Mouse (Mus musculus) neutrophil, adult 5-6 weeks (primary cell): ENCODE measurements around the gene Gcm1. TPM values are rescaled to one million over a fixed set of nuclear protein-coding genes. Genes with fewer than 3 reads are reported as not detected.

Source experiments
- ATAC-seq: fragments of 151-379, 151-347 bp; 2 replicates; pipeline ENCODE4 v1.8.0; 2017; ENCODE audit warnings: mild to moderate bottlenecking, moderate TSS enrichment; ENCODE audit not compliant: insufficient number of reproducible peaks, poor library complexity, low FRiP score, severe bottlenecking; ENCODE audit errors: extremely low read depth
- total RNA-seq: library from RNA; stranded (forward); fragments of 200-1000 nt; gene quantifications from 2 replicates; pipeline ENCODE4 v1.2.3, GENCODE M21; 2017

The Gcm1 gene
- not detected in 2 replicates for total RNA-seq

DNA sequence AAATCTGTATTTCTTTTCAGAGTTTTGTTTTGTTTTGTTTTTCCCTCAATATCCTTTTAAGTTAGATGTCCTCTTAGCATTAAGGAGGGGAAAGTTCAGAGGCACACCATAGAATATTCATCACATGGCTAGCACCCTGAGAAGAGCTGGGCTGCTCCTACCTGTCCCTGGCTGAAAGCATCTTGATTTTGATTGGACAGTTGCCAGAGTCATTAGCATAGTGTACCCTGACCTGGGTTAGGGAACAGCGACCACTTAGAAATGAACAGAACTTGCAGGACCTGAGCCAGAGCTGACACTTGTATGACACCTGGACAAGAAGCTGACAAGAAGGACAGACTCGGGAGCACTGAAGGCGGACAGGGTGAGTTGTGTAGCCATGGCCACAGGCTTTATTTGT is at the start of gene Gcm1:
Gene Gcm1, plus strand, starts transcription at position 248 of the 400 bp plus-strand sequence.
- ATAC-seq, result no peak

DNA sequence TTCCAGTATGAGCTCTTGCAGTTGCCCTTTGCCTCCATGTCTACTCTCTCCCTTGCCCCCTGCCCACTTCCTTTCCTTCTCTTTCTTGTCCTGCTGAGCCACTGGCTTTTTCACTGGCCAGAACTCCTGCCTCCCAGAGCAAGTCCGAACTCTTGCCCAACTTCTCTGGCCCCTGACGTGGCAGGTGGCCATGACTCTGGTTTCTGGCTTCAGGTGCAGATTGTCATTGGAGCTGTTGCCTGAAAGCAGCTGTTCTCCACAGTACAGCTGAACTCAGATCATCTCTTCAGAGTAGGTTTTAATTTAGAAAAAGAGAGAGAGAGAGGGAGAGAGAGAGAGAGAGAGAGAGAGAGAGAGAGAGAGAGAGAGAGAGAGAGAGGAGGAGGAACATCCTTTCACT is 48.4 kb upstream of the Gcm1 start:
- ATAC-seq, result no peak

DNA sequence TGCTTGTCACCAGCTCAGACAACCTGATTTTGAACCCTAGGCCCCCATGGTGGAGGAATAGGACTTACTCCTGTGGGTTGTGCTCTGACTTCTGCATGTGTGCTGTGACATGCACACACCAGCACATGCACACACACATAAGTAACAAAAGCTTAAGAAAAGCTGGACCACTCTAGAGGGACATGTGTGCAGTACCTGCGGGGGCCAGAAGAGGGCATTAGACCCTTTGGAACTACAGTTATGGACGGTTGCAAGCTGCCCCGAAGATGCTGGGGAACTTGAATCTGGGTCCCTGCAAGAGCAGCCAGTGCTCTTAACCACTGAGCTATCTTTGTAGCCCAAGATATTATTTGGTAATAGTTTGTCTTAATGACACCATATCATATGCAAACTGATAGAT is 46.2 kb upstream of the Gcm1 start:
- peak; percentile 41; the same call in 1 of the 2 replicates for ATAC-seq

DNA sequence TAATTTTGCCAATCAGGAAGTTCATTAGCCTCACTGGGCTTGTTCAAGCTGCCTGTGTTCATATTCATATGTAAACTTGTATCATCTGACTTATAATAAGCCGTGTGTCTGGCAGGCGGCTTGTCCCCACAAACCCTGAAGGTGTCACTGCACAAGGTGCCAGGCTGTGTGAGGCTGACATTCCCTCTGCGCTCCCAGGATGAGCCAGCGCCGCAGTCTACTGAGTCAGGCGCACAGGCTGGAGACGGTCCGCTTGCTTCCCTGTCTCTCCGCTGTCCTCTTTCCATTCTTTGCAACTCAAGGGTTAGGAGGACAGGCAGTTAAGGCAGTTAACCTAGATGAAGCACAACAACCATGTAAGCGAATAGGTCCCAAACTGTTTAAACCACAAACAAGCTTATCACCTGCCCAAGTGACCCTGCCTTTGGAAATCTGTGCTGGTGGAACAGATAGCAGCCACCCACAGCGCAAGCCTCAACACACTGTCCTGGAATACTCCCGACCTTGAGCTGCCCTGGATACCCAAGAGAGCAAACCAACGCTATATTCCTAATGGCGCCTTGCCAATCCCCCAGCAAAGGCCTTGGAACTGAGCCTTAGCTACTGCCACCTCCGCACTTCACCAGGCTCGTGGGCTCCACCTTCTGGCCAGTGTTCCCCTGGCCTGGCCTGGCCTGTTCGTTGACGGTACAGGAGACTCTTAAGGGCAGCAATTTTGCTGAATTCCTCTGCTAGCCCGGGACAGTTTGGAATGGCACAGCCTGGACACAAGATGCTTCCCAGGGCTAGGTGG is 45.3 kb upstream of the Gcm1 start:
- peak; percentile 76 for ATAC-seq

DNA sequence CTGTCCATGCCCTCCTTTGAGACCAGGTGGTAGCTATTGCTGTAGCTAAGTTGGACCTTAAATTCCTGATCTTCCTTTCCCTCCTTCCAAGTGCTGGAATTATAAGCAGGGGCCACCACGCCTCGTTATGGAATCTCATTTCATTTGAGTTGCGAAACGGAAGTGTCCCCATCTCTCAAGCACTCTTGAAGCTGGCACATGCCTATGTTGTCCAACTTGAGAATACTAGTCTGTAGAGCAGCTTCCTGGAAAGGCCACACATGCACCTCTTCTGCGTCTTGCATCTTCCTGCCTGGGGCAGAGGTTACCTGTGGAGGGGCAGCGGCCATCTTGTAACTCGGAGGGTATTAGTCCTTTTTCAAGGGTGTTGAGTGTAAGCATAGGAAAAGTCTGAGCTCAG is 42.3 kb upstream of the Gcm1 start:
- ATAC-seq, result no peak

- ATAC-seq, result no peak
Measured at GRCm38 (mm10) chr9:78010187-78010586, 41.5 kb upstream of the Gcm1 start.

- peak; percentile 30; the same call in 1 of the 2 replicates for ATAC-seq
Measured at GRCm38 (mm10) chr9:78010707-78011106, 41.0 kb upstream of the Gcm1 start.

- ATAC-seq, result no peak
Measured at GRCm38 (mm10) chr9:78012066-78012465, 39.7 kb upstream of the Gcm1 start.

GRCm38 (mm10) chr9:78012681-78013080 is 39.0 kb upstream of the Gcm1 start:
- no peak for ATAC-seq

- no peak for ATAC-seq
Measured at GRCm38 (mm10) chr9:78013813-78014212, 37.9 kb upstream of the Gcm1 start.

DNA sequence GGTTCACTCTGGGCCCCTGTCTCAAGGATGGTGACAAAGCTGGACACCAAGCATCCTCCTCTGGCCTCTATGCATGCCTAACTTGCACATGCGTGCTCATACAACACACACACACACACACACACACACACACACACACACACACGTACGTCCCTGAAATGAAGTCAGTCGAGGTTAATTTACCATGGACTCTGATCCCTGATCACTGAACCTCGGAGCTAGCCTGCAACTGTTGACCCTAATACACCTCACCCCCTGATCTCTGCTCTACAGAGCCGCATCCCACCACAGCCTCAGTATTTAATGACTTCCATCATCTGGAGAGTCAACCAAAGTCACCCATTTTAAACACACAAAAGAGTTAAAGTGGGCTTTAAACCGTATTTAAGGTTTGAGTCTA is 35.9 kb upstream of the Gcm1 start:
- no peak for ATAC-seq

DNA sequence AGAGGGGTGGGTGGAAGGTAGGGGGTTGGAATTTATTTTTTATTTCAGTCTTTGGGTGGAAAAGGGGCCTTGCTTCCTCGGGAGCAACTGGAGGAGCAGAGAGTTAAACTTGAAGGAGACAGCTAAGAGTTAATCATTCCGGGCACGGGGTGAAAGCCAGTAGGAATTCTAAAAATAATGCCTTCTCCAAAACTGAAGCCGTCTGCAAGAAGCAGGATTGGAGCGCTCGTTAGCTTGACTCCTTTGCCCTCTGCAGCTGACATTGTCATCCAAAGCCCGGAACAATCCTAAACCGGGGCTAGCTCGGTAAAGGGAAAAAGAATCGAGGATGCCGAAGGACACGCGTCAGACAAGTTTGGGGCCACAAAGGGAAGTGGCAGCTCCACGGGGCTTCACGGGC is 35.4 kb upstream of the Gcm1 start:
- no peak for ATAC-seq

DNA sequence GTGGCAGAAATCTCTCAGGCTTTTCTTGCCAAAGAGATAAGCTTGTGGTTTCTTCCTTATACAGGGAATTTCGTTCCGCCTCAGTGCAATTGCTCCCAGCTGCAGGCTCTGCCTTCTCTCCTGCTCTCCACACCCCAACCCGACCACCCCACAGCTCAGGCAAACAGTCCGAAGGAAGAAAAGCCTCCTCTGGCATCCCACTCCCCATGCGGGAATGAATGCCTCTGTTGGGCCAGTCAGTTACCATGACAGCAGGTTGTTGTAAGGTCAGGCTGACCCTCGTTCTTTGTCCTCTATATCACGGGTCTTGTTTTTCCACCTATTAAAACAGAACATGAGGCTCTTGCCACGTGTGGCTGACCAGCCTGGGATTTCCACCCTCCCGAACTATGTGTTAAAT is 30.5 kb upstream of the Gcm1 start:
- no peak for ATAC-seq

DNA sequence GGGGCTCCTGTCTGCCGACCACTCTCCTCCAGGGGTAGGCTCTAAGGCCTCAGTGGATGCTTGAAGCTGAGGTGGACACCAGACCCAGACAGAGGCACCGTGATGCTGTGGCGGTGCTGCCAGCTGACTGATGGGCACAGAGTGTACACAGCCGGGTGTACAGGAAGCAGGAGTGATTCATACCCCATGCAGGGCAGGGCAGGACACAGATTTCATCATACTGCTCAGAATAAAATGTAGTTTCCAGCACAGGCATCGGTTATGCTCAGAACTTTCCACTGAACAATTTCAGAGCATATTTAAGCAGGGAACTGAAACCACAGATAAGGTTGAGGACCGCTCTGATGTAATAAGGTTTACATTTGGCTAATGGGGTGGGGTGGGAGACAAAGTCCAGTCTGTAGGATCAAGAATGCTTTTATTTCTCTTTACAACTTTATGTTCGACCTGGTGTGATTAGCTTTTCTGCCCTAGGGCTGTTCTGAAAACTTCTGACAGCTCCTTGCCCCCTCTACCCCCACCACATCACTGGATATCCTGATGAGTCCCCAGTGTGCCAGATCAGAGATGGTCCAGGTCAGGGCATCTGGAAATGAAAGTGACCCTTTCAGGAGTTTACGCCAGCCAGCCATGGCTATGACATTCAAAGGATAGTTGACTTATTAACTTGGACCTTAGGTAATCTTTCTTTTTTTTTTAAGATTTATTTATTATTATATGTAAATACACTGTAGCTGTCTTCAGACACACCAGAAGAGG is 29.4 kb upstream of the Gcm1 start:
- no peak for ATAC-seq

GRCm38 (mm10) chr9:78024823-78025222 is 26.9 kb upstream of the Gcm1 start:
- ATAC-seq, result peak; percentile 69; the same call in 1 of the 2 replicates

GRCm38 (mm10) chr9:78027099-78027498 is 24.6 kb upstream of the Gcm1 start:
- no peak for ATAC-seq

GRCm38 (mm10) chr9:78030835-78031456 is 20.8 kb upstream of the Gcm1 start:
- ATAC-seq, result no peak

GRCm38 (mm10) chr9:78032930-78033329 is 18.8 kb upstream of the Gcm1 start:
- no peak for ATAC-seq

- no peak for ATAC-seq
Measured at GRCm38 (mm10) chr9:78035296-78035695, 16.4 kb upstream of the Gcm1 start.

DNA sequence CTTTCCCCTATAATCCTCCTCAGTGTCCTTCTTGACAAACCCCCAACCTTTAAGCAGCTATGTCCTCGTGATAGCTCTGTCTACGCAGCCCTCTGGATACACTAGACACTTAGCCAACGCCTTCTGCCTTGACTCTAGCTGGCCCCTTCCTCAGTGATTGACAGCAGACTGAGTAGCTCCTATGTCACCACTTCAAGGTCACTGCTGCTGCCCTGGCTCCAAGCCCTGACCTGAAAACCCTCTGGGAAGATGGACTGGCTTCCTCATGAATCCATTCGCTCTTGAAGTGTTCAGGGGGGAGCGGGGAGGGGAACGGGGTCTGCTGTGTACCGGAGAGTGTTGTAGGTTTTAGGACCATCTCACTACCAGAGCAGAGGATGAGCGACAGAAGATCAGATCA is 15.9 kb upstream of the Gcm1 start:
- no peak for ATAC-seq
